ENCODE assay signal across 9 mouse cellular contexts in genomic region chr15:3994852-3995447, GRCm38 (mm10). TPM values are rescaled to one million over a fixed set of nuclear protein-coding genes. Genes with fewer than 3 reads are reported as not detected.
A peak's percentile ranks its signal among the peaks of the same experiment; 100 is the strongest.
DNase-seq lines count a peak whose midpoint lies in the region; ATAC-seq and TF ChIP-seq lines count a peak whose summit lies in the region.
"Had no signal": no experiment of that assay in that cellular context is flagged by ENCODE, and none has a peak within 500 bp of the region (broad histone marks: within the 10 kb centered on the region; RNA-seq: fewer than 3 reads in every experiment).

No protein-coding gene starts in this region.

- H3K9me3 ChIP-seq in heart, embryonic 10.5 days = no peaks in the 10 kb centered on the region
- H3K9me3 ChIP-seq in CH12.LX (replicated peaks; ENCODE audit: low read length) = no peaks in the 10 kb centered on the region
- H3K9me3 ChIP-seq in forebrain, embryonic 12.5 days = no peaks in the 10 kb centered on the region
- H3K9me3 ChIP-seq in liver, embryonic 14.5 days (ENCODE audit: control insufficient read depth, low read length) = no peaks in the 10 kb centered on the region

- no peak for TF ChIP-seq CTCF in CH12.LX (conservative IDR thresholded peaks at IDR 0.05 in 1 of 2, IDR thresholded peaks at IDR 0.05 in 1 of 2; ENCODE audit: low read depth in 2 of 2, low read length in 2 of 2)
- TF ChIP-seq CTCF in liver, embryonic 14.5 days (IDR thresholded peaks at IDR 0.05; ENCODE audit: low read depth) = no peak

- intact Hi-C loops in heart, postnatal 36 days (cut with DNase I) = loop anchor here (1.0 to 10.0 kb wide), 4 partner anchors 16 to 560 kb away; partner anchors contain the start of genes Fbxo4 and Oxct1

- peak overlapping the region; percentile 85 for H3K4me3 ChIP-seq in heart, embryonic 10.5 days
- peak overlapping the region; percentile 65 to 90 (median 81) for H3K4me3 ChIP-seq in CH12.LX (replicated peaks in 1 of 3; ENCODE audit: low read depth in 2 of 3, low read length in 2 of 3, poor library complexity in 1 of 3)
- H3K4me3 ChIP-seq in forebrain, embryonic 12.5 days (replicated peaks) = peak overlapping the region; percentile 73
- peak overlapping the region; percentile 92 for H3K4me3 ChIP-seq in liver, embryonic 14.5 days (ENCODE audit: insufficient read depth in 1 of 2, low read depth in 2 of 2, low read length in 2 of 2)

- ATAC-seq in forebrain, embryonic 12.5 days (ENCODE audit: low FRiP score) = no peak
- ATAC-seq in liver, embryonic 14.5 days (ENCODE audit: insufficient read depth) = no peak

- peaks cover 22% of the 10 kb centered on the region for H3K36me3 ChIP-seq in heart, embryonic 10.5 days
- H3K36me3 ChIP-seq in CH12.LX (replicated peaks in 1 of 2; ENCODE audit: control insufficient read depth in 1 of 2, insufficient read depth in 1 of 2, low read length in 1 of 2) = peaks cover 16 to 24% of the 10 kb centered on the region in 2 experiments
- H3K36me3 ChIP-seq in forebrain, embryonic 12.5 days (replicated peaks) = peaks cover 17% of the 10 kb centered on the region
- peaks cover 5% of the 10 kb centered on the region; the same call in 1 of the 2 replicates for H3K36me3 ChIP-seq in liver, embryonic 14.5 days (replicated peaks; ENCODE audit: control insufficient read depth, insufficient read depth, low read depth)

- H3K79me2 ChIP-seq in CH12.LX (replicated peaks; ENCODE audit: control insufficient read depth, extremely low read depth, insufficient read depth, poor library complexity, severe bottlenecking) = peaks cover 6% of the 10 kb centered on the region; the same call in 1 of the 2 replicates

- H3K27me3 ChIP-seq in heart, embryonic 10.5 days (ENCODE audit: insufficient read depth, poor library complexity, severe bottlenecking) = no peaks in the 10 kb centered on the region
- no peaks in the 10 kb centered on the region for H3K27me3 ChIP-seq in CH12.LX (replicated peaks)
- H3K27me3 ChIP-seq in forebrain, embryonic 12.5 days = no peaks in the 10 kb centered on the region
- no peaks in the 10 kb centered on the region for H3K27me3 ChIP-seq in liver, embryonic 14.5 days (ENCODE audit: control insufficient read depth, insufficient read depth, low read length)
- H3K27me3 ChIP-seq: Patski had no signal

- peaks cover 4% of the 10 kb centered on the region; the same call in 1 of the 2 replicates for H3K4me1 ChIP-seq in heart, embryonic 10.5 days
- peaks cover 3 to 18% of the 10 kb centered on the region in 2 experiments; a peak in 3 of 4 replicates for H3K4me1 ChIP-seq in CH12.LX (ENCODE audit: control insufficient read depth in 1 of 2, insufficient read depth in 2 of 2)
- peaks cover 9% of the 10 kb centered on the region for H3K4me1 ChIP-seq in forebrain, embryonic 12.5 days
- peaks cover 7 to 8% of the 10 kb centered on the region in 2 experiments; a peak in 2 of 4 replicates for H3K4me1 ChIP-seq in liver, embryonic 14.5 days (replicated peaks; ENCODE audit: control insufficient read depth in 2 of 2, insufficient read depth in 2 of 2, low read length in 1 of 2)

- dilution Hi-C loops in CH12.LX (cut with MboI; ENCODE audit: extremely low pct_ligation_motif_present, extremely low pct_unique_long_range_greater_than_20kb, low sequenced_read_pairs) = no loop called here

- H3K27ac ChIP-seq in heart, embryonic 10.5 days = peak overlapping the region; percentile 97
- peak overlapping the region; percentile 94 for H3K27ac ChIP-seq in CH12.LX (ENCODE audit: insufficient read depth, low read depth)
- H3K27ac ChIP-seq in forebrain, embryonic 12.5 days = peak overlapping the region; percentile 90
- peak overlapping the region; percentile 85 for H3K27ac ChIP-seq in liver, embryonic 14.5 days

- 26% methylated on average over 14 of the region's 14 CpGs for WGBS in heart, embryonic 10.5 days
- WGBS in forebrain, embryonic 12.5 days = 26% methylated on average over 14 of the region's 14 CpGs
- 23% methylated on average over 14 of the region's 14 CpGs for WGBS in liver, embryonic 14.5 days (ENCODE audit: insufficient replicate concordance)

- in situ Hi-C loops in CH12.LX (cut with MboI; ENCODE audit: low pct_ligation_motif_present, low pct_unique_long_range_greater_than_20kb, low sequenced_read_pairs) = no loop called here

- no peak for DNase-seq in heart, embryonic 10.5 days (ENCODE audit: low spot score)
- no peak for DNase-seq in heart, postnatal 36 days
- no peak for DNase-seq in CH12.LX (ENCODE audit: extremely low read depth)
- no peak for DNase-seq in liver, embryonic 14.5 days (ENCODE audit: low read depth in 3 of 3, low spot score in 3 of 3)
- no peak for DNase-seq in ovary, adult 18-20 months (ENCODE audit: low spot score)
- no peak for DNase-seq in natural killer cell, adult 2 months (ENCODE audit: low spot score in 2 of 2)
- no peak for DNase-seq in adrenal gland, adult (ENCODE audit: inconsistent age in 2 of 2, low spot score in 1 of 2)

- no peak for TF ChIP-seq EP300 in CH12.LX (IDR thresholded peaks at IDR 0.05; ENCODE audit: low read length)
- TF ChIP-seq EP300 in liver, embryonic 14.5 days (IDR thresholded peaks at IDR 0.05; ENCODE audit: low read depth) = no peak

- TF ChIP-seq RAD21 in CH12.LX (IDR thresholded peaks at IDR 0.05; ENCODE audit: low read depth, low read length) = no peak

- H3K9ac ChIP-seq in CH12.LX (ENCODE audit: insufficient read depth, low read depth) = peak overlapping the region; percentile 55
- peak overlapping the region; percentile 80 for H3K9ac ChIP-seq in forebrain, embryonic 12.5 days
- H3K9ac ChIP-seq in liver, embryonic 14.5 days (replicated peaks) = peak overlapping the region; percentile 92

- H3K4me2 ChIP-seq in CH12.LX (ENCODE audit: insufficient read depth, low read depth, poor library complexity, severe bottlenecking) = peak overlapping the region; percentile 83
- H3K4me2 ChIP-seq in forebrain, embryonic 12.5 days = peak overlapping the region; percentile 45
- peak overlapping the region; percentile 74 for H3K4me2 ChIP-seq in liver, embryonic 14.5 days (ENCODE audit: low read depth)

- no peak for TF ChIP-seq POLR2A in CH12.LX (IDR thresholded peaks at IDR 0.05; ENCODE audit: low read depth, low read length)

TF ChIP-seq in CH12.LX, 34 proteins besides CTCF, POLR2A, EP300 and RAD21:
- TF ChIP-seq MAZ (IDR thresholded peaks at IDR 0.05; ENCODE audit: low read depth, low read length) (no peak), CHD1 (IDR thresholded peaks at IDR 0.05; ENCODE audit: low read depth, low read length) (peak; percentile 96), ZMIZ1 (IDR thresholded peaks at IDR 0.05; ENCODE audit: low read depth, low read length) (no peak), MYC (IDR thresholded peaks at IDR 0.05; ENCODE audit: low read depth, low read length) (0 out of 2 replicates have a peak, but pooled peaks have one; percentile 58), ZNF384 (IDR thresholded peaks at IDR 0.05; ENCODE audit: low read depth, low read length) (peak; percentile 88), SIN3A (IDR thresholded peaks at IDR 0.05; ENCODE audit: low read length) (0 out of 2 replicates have a peak, but pooled peaks have one; percentile 90)
TF ChIP-seq in CH12.LX: peak in this region for 4.

RNA-seq across cellular contexts. Expression of gene AW549877, which starts 0.6 kb away (rescaled TPM):
- 32.4 and 39.0 TPM in 2 replicates for polyA plus RNA-seq in heart, embryonic 10.5 days (2016; fragmentation: Nextera tagmentation; extraction: Ambion mirVana)
- 10 to 100 TPM; 23.7 to 24.5 TPM for total RNA-seq in heart, postnatal 36 days (2021)
- 4.3 and 6.0 TPM in 2 replicates for total RNA-seq in CH12.LX (2012; rRNA removed)
- 10.7 and 11.6 TPM in 2 replicates for total RNA-seq in CH12.LX (2014; rRNA removed)
- 12.3 and 13.2 TPM in 2 replicates for polyA plus RNA-seq in CH12.LX (2012; ENCODE audit: insufficient read length, low read depth)
- polyA plus RNA-seq in forebrain, embryonic 12.5 days (2016; fragmentation: Nextera tagmentation; extraction: Ambion mirVana) = 57.0 and 62.5 TPM in 2 replicates
- polyA plus RNA-seq in liver, embryonic 14.5 days (2012; rRNA removed) = 7.0 and 7.2 TPM in 2 replicates
- 6.6 and 7.4 TPM in 2 replicates for polyA plus RNA-seq in liver, embryonic 14.5 days (2014; fragmentation: Nextera tagmentation; extraction: Ambion mirVana)

RNA-seq across cellular contexts. Expression of gene Fbxo4, which starts 15.6 kb away (rescaled TPM):
- polyA plus RNA-seq in heart, embryonic 10.5 days (2016; fragmentation: Nextera tagmentation; extraction: Ambion mirVana) = 8.8 and 10.0 TPM in 2 replicates
- total RNA-seq in heart, postnatal 36 days (2021) = 1 to 10 TPM; 7.3 to 7.8 TPM
- total RNA-seq in CH12.LX (2012; rRNA removed) = 15.4 and 16.4 TPM in 2 replicates
- total RNA-seq in CH12.LX (2014; rRNA removed) = 29.1 and 32.6 TPM in 2 replicates
- 18.3 and 20.0 TPM in 2 replicates for polyA plus RNA-seq in CH12.LX (2012; ENCODE audit: insufficient read length, low read depth)
- polyA plus RNA-seq in forebrain, embryonic 12.5 days (2016; fragmentation: Nextera tagmentation; extraction: Ambion mirVana) = 4.9 and 7.4 TPM in 2 replicates
- polyA plus RNA-seq in liver, embryonic 14.5 days (2012; rRNA removed) = 1.5 and 2.0 TPM in 2 replicates
- 2.5 and 2.8 TPM in 2 replicates for polyA plus RNA-seq in liver, embryonic 14.5 days (2014; fragmentation: Nextera tagmentation; extraction: Ambion mirVana)

RNA-seq across cellular contexts. Expression of gene Oxct1, which starts 31.2 kb away (rescaled TPM):
- polyA plus RNA-seq in heart, embryonic 10.5 days (2016; fragmentation: Nextera tagmentation; extraction: Ambion mirVana) = 159 and 217 TPM in 2 replicates
- total RNA-seq in heart, postnatal 36 days (2021) = 1,000 to 10,000 TPM; 1,296 to 1,437 TPM
- total RNA-seq in CH12.LX (2012; rRNA removed) = 101 and 103 TPM in 2 replicates
- 105 and 107 TPM in 2 replicates for total RNA-seq in CH12.LX (2014; rRNA removed)
- polyA plus RNA-seq in CH12.LX (2012; ENCODE audit: insufficient read length, low read depth) = 127 TPM in 2 replicates
- polyA plus RNA-seq in forebrain, embryonic 12.5 days (2016; fragmentation: Nextera tagmentation; extraction: Ambion mirVana) = 225 and 233 TPM in 2 replicates
- 5.8 and 9.4 TPM in 2 replicates for polyA plus RNA-seq in liver, embryonic 14.5 days (2012; rRNA removed)
- polyA plus RNA-seq in liver, embryonic 14.5 days (2014; fragmentation: Nextera tagmentation; extraction: Ambion mirVana) = 24.4 and 31.5 TPM in 2 replicates
